Mouse (Mus musculus): ENCODE measurements around the gene Slco2b1.
A peak's percentile ranks its signal among the peaks of the same experiment; 100 is the strongest.
"Not testable (repeated sequence)": the region's sequence is repeated elsewhere in the genome, so short reads cannot be mapped to it uniquely, and the experiment has no call there.

Gene Slco2b1

GRCm38 (mm10) chr7:99711166-99711565 is at the start of gene Slco2b1:
TSS of gene Slco2b1 (minus strand) at chr7:99711340.
- no peak for DNase-seq (ENCODE audit: low read depth, low spot score)

DNA sequence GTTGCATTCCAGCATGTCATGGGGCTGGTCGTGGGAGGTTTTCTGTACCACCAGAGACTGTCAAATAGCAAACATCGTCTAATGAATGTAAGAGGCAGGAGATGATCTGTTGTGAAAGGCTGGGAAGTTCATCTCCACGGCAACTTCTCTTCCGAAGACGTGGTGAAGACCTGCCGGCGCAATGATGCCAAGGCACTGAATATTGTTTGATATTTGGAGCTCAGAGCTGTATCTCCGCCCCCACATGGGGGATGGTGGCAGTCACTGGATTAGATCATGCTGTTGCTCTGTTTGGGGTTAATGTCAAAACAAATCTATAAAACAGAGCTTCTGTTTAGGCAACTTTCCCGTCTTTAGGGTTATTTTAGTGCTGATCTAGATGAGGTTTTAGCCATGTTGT is 28.1 kb upstream of the Slco2b1 start:
- no peak for DNase-seq (ENCODE audit: low read depth, low spot score)

DNA sequence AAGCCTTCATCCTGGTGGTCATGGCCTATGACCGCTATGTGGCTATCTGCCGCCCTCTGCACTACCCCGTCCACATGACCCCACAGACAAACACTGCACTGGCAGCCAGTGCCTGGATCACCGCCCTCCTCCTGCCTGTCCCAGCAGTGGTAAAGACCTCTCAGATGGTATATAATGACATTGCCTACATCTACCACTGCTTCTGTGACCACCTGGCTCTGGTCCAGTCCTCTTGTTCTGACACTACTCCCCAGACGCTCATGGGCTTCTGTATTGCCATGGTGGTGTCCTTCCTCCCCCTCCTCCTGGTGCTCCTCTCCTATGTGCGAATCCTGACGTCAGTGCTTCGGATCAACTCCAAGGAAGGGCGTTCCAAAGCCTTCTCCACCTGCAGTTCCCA is 24.4 kb upstream of the Slco2b1 start:
- not testable (repeated sequence) for DNase-seq (ENCODE audit: low read depth, low spot score)

DNA sequence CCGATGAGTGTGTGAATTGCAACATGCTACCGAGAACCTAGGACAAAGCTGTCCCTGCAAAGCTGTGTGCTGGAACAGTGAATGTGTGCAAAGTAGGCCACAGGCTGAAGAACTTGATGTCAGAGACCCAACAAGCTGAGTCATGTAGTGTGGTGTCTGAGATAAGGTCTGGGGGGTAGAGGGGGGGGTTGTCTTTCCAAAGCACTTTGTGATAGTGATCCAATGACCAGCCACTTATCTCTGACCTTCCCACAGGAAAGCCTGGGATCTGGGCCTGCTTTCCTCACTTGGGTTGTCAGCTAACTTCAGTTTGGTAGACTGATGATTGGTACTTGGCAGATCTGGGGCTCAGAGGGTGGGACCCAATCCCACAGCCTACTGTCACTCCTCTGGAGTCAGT is 23.5 kb upstream of the Slco2b1 start:
- DNase-seq (ENCODE audit: low read depth, low spot score) = no peak

- no peak for DNase-seq (ENCODE audit: low read depth, low spot score)
These were observed 18.8 kb upstream of the Slco2b1 start, which contains the start of gene Olfr520 for GRCm38 (mm10) chr7:99729973-99730372. TSS of gene Olfr520 (plus strand) at chr7:99730273.

DNA sequence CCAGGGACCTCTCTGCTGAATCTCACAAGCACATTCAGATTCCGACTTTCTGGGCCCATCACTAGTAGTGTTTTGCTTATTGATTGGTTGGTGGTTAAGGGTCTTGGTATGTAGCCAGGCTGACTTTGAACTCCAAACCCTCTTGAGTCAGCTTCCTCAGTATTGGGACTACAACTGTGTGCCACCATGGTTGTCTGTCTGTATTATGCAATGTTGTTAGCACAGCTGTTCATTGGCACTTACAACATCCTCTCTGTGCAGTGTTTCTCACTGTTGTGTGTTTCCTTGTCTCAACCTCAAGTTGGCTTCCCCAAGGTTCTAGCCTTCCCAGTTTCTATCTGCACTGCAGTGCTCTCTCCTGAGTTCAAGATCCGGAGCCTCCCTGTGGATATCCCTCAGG is 5.4 kb upstream of the Slco2b1 start:
- DNase-seq (ENCODE audit: low read depth, low spot score) = no peak

DNA sequence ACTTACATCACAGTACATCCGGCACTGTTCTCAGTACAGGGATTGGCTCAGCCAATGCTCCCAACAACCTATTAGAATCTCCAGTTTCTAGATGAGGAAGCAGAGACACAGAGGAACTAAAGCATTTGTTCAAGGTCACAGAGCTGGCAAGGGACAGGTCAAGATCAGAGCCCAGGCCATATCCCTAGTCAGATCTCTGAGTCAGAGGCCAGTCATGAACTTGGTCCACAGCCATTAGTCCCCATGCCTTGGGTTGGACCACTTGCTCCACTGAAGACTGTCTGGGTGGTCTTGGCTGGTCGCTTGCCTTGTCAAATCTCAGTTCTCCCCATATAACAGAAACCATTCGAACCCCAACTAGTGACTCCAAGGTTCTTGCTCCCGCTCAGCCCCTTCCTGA is 1.3 kb upstream of the Slco2b1 start:
- no peak for DNase-seq (ENCODE audit: low read depth, low spot score)

GRCm38 (mm10) chr7:99710476-99710875 is 664 bp downstream of the Slco2b1 start:
- peak; percentile 24 for DNase-seq (ENCODE audit: low read depth, low spot score)

DNA sequence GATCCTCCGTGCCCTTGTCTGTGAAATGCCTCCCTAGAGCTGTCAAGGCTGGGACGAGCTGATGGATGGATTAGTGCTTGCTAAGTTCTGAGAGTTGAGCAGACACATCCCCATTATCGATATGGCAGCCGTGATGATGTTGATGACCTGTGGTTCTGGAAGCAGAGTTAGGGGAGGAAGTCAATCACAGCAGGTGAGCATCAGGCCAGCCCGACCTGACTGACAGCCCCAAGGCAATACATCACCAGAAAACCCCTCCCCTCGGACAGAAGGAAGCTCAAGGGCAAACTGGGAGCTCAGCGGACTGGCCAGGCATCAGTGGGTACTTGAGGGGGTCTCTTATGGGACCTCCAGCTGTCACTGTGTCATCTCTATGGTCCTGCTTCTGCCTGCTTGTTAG is 1.1 kb downstream of the Slco2b1 start:
- DNase-seq (ENCODE audit: low read depth, low spot score) = no peak

DNA sequence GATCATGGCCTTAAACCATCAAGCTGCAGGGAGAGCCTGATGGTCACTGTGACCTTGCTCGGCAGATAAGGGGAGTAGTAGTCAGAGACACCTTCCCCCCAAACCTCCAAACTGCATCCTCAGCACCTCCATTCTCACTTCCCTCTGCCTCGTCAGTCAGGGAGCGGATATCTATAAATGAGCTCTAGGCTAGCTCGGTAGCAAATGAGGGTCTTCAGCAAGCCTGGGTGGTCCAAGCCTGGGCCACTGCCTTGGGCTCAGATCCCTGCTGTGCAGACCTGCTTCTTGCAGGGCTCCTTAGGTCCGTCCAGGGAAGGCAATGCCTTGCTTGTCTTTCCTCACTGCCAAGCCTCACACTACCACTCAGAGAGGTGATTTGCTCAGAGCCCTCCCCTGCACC is 2.4 kb downstream of the Slco2b1 start:
- no peak for DNase-seq (ENCODE audit: low read depth, low spot score)

GRCm38 (mm10) chr7:99708301-99708721 is 2.8 kb downstream of the Slco2b1 start:
- DNase-seq (ENCODE audit: low read depth, low spot score) = no peak

GRCm38 (mm10) chr7:99707671-99708070 is 3.5 kb downstream of the Slco2b1 start:
- DNase-seq (ENCODE audit: low read depth, low spot score) = no peak

DNA sequence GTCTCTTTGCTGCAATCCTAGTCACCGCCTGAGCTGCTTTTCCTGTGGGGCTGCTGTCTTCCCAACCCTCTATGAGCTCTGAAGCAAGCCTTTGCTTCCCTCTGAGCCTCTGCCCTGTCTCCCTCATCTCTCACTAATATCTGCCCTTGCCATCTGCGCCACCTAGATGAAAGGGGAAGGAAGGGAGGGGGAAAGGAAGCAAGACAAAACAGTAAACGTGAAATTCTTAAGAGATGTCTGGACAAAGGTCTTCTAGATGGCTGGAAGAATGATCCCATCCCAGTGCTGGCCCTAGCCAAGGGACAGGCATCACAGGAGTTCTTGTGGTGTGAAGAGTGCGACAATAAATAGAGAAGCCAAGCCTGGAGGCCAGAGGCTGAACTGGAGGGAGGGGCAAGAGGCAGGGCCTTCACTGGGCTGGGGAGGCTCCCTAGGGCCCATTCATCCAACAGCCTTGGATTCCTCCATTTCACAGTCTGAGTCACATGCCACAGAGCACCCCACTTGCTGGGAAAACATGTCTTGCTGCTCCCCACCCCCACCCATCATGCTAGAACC is 4.0 kb downstream of the Slco2b1 start:
- no peak for DNase-seq (ENCODE audit: low read depth, low spot score)

GRCm38 (mm10) chr7:99706341-99707037 is 4.7 kb downstream of the Slco2b1 start:
- no peak for DNase-seq (ENCODE audit: low read depth, low spot score)

- DNase-seq (ENCODE audit: low read depth, low spot score) = no peak
These were observed 6.2 kb downstream of the Slco2b1 start for GRCm38 (mm10) chr7:99704736-99705519.

DNA sequence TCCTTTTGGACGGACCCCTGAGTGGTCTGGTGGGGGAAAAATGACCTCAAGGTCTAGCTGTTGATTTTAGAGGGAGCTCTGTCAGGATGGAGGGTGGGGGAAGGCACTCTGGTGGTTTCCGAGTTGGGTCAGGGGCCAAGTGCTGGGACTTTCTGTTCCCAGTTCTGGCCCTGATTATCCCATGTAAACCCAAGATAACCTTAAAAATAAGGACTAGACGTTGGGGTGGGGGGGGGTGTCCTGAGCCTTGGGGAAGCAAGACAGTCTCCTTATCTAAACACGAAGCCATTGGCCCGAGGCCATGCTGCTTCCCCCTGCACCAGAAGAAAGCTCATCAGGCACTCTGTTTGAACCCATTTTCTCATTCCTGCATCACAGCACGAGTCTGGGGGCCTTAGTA is 8.9 kb downstream of the Slco2b1 start:
- DNase-seq (ENCODE audit: low read depth, low spot score) = no peak

GRCm38 (mm10) chr7:99700641-99701040 is 10.5 kb downstream of the Slco2b1 start:
- DNase-seq (ENCODE audit: low read depth, low spot score) = no peak

DNA sequence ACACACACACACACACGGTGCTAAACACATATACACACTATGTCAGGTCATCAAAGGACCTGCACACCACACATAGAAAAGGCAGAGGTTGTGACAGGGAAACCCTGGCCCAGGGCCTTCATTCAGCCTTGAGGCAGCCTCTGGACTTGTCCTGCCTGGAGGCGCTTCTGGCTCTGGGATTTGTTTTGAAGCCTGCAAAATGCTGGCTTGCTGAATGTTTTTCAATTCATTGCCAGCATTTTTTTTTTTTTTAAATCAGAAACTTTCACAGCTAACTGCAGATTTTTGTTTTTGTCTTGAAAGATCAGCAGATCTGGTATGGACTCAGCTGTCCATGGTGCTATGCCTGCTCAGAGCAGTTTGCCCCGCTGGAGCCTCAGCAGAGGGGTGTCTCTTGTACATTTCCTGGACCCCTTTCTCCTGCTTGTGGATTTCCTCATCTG is 11.4 kb downstream of the Slco2b1 start:
- no peak for DNase-seq (ENCODE audit: low read depth, low spot score)

DNA sequence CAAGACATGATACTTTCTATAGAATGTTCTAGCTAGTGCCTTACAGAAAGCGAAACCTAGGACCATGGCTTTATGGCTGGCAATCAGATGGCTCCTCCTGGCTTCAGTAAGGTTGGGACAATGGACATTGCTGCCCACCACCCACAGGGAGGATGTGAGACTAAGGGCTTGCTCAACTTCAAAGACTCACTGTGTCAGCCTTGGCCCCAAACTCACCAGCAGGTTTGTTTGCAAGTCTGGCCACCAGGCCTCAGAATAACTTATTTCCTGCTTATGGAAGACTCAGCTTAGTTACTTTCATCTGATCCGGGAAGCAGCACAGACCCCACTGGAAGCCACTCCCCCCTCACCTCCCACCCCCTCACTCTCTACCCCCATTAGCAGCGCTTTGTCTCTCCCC is 12.0 kb downstream of the Slco2b1 start:
- no peak for DNase-seq (ENCODE audit: low read depth, low spot score)

GRCm38 (mm10) chr7:99698576-99698975 is 12.6 kb downstream of the Slco2b1 start:
- DNase-seq (ENCODE audit: low read depth, low spot score) = no peak

DNA sequence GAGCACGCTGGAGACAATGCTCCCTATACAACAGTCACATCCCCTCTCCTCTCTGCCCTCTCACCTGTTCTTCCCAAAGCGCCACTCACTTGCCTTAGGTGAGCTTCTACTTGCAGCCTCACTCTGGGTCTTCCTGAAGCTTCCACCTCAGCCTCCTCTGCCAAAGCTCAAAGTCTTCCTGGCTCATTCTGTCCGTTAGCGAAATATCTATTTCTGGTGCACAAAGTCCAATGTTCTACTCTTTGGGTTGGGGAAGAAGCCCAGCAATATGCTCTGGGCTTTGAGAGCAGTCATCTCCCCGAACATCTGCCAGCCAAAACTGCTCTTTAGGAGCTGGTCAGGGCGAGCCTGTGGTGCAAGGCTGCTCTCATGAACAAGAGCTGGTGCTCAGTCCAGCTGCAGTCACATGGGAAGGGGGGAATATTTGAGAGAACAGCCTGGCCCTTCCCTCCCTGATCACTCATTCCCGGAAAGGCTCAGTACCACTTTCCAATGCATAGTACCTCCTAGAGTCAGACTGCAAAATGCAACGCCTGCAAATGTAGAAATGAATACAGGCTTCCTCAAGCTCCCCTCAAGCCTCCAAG is 15.6 kb downstream of the Slco2b1 start:
- DNase-seq (ENCODE audit: low read depth, low spot score) = no peak

GRCm38 (mm10) chr7:99694424-99694823 is 16.7 kb downstream of the Slco2b1 start:
- DNase-seq (ENCODE audit: low read depth, low spot score) = not testable (repeated sequence)
